Mouse (Mus musculus) gonadal fat pad, adult 2 months (tissue): Measurements from ENCODE around the gene Gm45208. TPM values are rescaled to one million over a fixed set of nuclear protein-coding genes. Genes with fewer than 3 reads are reported as not detected.

Source experiments
- DNase-seq: peaks from one replicate; pipeline ENCODE4 v3.0.0-alpha.2; 2012; ENCODE audit warnings: low read depth
- polyA plus RNA-seq: library from polyadenylated mRNA; depleted of rRNA; stranded (reverse); fragments of >200 nt; gene quantifications from 2 replicates; pipeline ENCODE4 v1.2.3, GENCODE M21; 2012; rRNA removed

Gm45208 gene
- polyA plus RNA-seq, 1 experiment: 0.32 TPM

- DNase-seq: no peak
These were observed 50.7 kb downstream of the Gm45208 start for GRCm38 (mm10) chrX:7772766-7773165.

GRCm38 (mm10) chrX:7775501-7776205 lies 53.6 kb downstream of the Gm45208 start:
- no peak for DNase-seq

- no peak for DNase-seq
These were observed 54.5 kb downstream of the Gm45208 start for GRCm38 (mm10) chrX:7776329-7777082.

- DNase-seq: no peak
These were observed 56.6 kb downstream of the Gm45208 start for GRCm38 (mm10) chrX:7778450-7779244.

- no peak for DNase-seq
These were observed 57.2 kb downstream of the Gm45208 start for GRCm38 (mm10) chrX:7779294-7779693.

Other genes starting within 250 kb of the Gm45208 start
- 0.11 and 0.18 TPM in 2 replicates for gene Foxp3, start 148.6 kb upstream of the Gm45208 start, polyA plus RNA-seq
- gene Ppp1r3f, start 148.0 kb upstream of the Gm45208 start, polyA plus RNA-seq: 2.0 and 2.1 TPM in 2 replicates
- 12.8 and 15.2 TPM in 2 replicates for gene Ccdc22, start 116.7 kb upstream of the Gm45208 start, polyA plus RNA-seq
- gene Cacna1f, start 115.2 kb upstream of the Gm45208 start, polyA plus RNA-seq: 0.05 and 0.08 TPM in 2 replicates
- gene Syp, start 83.8 kb upstream of the Gm45208 start, polyA plus RNA-seq: 4.7 and 13.6 TPM in 2 replicates
- 21.3 and 23.1 TPM in 2 replicates for gene Prickle3, start 65.0 kb upstream of the Gm45208 start, polyA plus RNA-seq
- 425 and 457 TPM in 2 replicates for gene Plp2, start 50.9 kb upstream of the Gm45208 start, polyA plus RNA-seq
- 3.6 and 5.5 TPM in 2 replicates for gene Magix, start 41.0 kb upstream of the Gm45208 start, polyA plus RNA-seq
- gene Gpkow, start 25.1 kb upstream of the Gm45208 start, polyA plus RNA-seq: 10.3 and 10.4 TPM in 2 replicates
- 75.7 and 96.4 TPM in 2 replicates for gene Wdr45, start 7.9 kb upstream of the Gm45208 start, polyA plus RNA-seq
- 20.9 TPM in 2 replicates for gene Praf2, start 6.2 kb downstream of the Gm45208 start, polyA plus RNA-seq
- gene Ccdc120, start 28.7 kb downstream of the Gm45208 start, polyA plus RNA-seq: 16.7 and 23.1 TPM in 2 replicates
- gene Tfe3, start 40.3 kb downstream of the Gm45208 start, polyA plus RNA-seq: 38.8 and 54.6 TPM in 2 replicates
- gene Gripap1, start 67.5 kb downstream of the Gm45208 start, polyA plus RNA-seq: 29.8 and 32.7 TPM in 2 replicates
- gene Kcnd1, start 100.0 kb downstream of the Gm45208 start, polyA plus RNA-seq: 9.9 and 10.7 TPM in 2 replicates
- 24.3 and 44.1 TPM in 2 replicates for gene Otud5, start 119.1 kb downstream of the Gm45208 start, polyA plus RNA-seq
- 18.2 and 21.4 TPM in 2 replicates for gene Pim2, start 156.0 kb downstream of the Gm45208 start, polyA plus RNA-seq
- 69.7 and 86.0 TPM in 2 replicates for gene Slc35a2, start 161.8 kb downstream of the Gm45208 start, polyA plus RNA-seq
- 49.8 and 52.7 TPM in 2 replicates for gene Pqbp1, start 177.0 kb downstream of the Gm45208 start, polyA plus RNA-seq
- 32.4 and 38.3 TPM in 2 replicates for gene Timm17b, start 177.1 kb downstream of the Gm45208 start, polyA plus RNA-seq
- not detected in 2 replicates for gene Gm10491, start 185.6 kb downstream of the Gm45208 start, polyA plus RNA-seq
- not detected in 2 replicates for gene Gm10490, start 187.3 kb downstream of the Gm45208 start, polyA plus RNA-seq
- 0.97 and 1.3 TPM in 2 replicates for gene Pcsk1n, start 197.6 kb downstream of the Gm45208 start, polyA plus RNA-seq
- gene Eras, start 206.4 kb downstream of the Gm45208 start, polyA plus RNA-seq: 0.16 TPM in 1 of 2 replicates, not detected in the other
- gene Hdac6, start 225.6 kb downstream of the Gm45208 start, polyA plus RNA-seq: 179 and 264 TPM in 2 replicates